Mouse (Mus musculus) limb, embryonic 14.5 days (tissue): ENCODE data around the gene Zswim4. TPM values are rescaled to one million over a fixed set of nuclear protein-coding genes. Genes with fewer than 3 reads are reported as not detected.

Experiments
- ATAC-seq: fragments of 200-750 bp; cut with Nextera tagmentation; 2 replicates; pipeline ENCODE4 v1.8.0; 2017; ENCODE audit warnings: low read depth, moderate number of reproducible peaks, moderate TSS enrichment; ENCODE audit not compliant: low FRiP score
- DNase-seq: peaks from one replicate; pipeline ENCODE4 v3.0.0-alpha.2; 2015; ENCODE audit warnings: low spot score
- H3K27ac ChIP-seq: fragments of 300-500 bp; sonication (generic); replicated peaks from 2 replicates; pipeline ENCODE4 v1.5.1; 2014; ENCODE audit warnings: low read depth, mild to moderate bottlenecking, low read length, moderate library complexity, mixed read lengths
- H3K27me3 ChIP-seq: fragments of 300-500 bp; sonication (generic); 2 replicates; pipeline ENCODE4 v1.6.1; 2014; ENCODE audit warnings: low read length, mixed read lengths; ENCODE audit not compliant: control insufficient read depth, insufficient read depth
- H3K36me3 ChIP-seq: fragments of 300-500 bp; sonication (generic); 2 replicates; pipeline ENCODE4 v1.6.1; 2014; ENCODE audit warnings: mild to moderate bottlenecking, low read length, moderate library complexity, mixed read lengths; ENCODE audit not compliant: control insufficient read depth, insufficient read depth
- H3K4me1 ChIP-seq: fragments of 300-500 bp; sonication (generic); 2 replicates; pipeline ENCODE4 v1.6.1; 2014; ENCODE audit warnings: antibody characterized with exemption, low read length, mixed read lengths; ENCODE audit not compliant: control insufficient read depth, insufficient read depth
- H3K4me2 ChIP-seq: fragments of 300-500 bp; sonication (generic); replicated peaks from 2 replicates; pipeline ENCODE4 v1.6.1; 2014; ENCODE audit warnings: low read depth, mild to moderate bottlenecking, low read length, moderate library complexity; ENCODE audit not compliant: severe bottlenecking
- H3K4me3 ChIP-seq: fragments of 300-500 bp; sonication (generic); replicated peaks from 2 replicates; pipeline ENCODE4 v1.5.1; 2014; ENCODE audit warnings: low read length
- H3K9ac ChIP-seq: fragments of 300-500 bp; sonication (generic); 2 replicates; pipeline ENCODE4 v1.6.1; 2014; ENCODE audit warnings: mild to moderate bottlenecking, low read depth, low read length, moderate library complexity; ENCODE audit not compliant: severe bottlenecking
- H3K9me3 ChIP-seq: fragments of 300-500 bp; sonication (generic); 2 replicates; pipeline ENCODE4 v1.6.1; 2016; ENCODE audit warnings: low read length; ENCODE audit not compliant: control insufficient read depth
- POLR2A ChIP-seq: fragments of 200-500 bp; IDR thresholded peaks from 2 replicates; pipeline ENCODE4 v1.8.0; 2012; ENCODE audit warnings: inconsistent platforms, mild to moderate bottlenecking, moderate library complexity, borderline replicate concordance; ENCODE audit not compliant: insufficient read depth, insufficient read length; ENCODE audit errors: extremely low read depth
- WGBS: fragments of 180-500 bp; shearing (Covaris S2); extraction: QIAGEN DNeasy Blood & Tissue Kit; methylation state at CpG from one replicate; pipeline ENCODE4 v1.1.7; 2014; 5-methylcytosine and 5-hydroxymethylcytosine counted together
- polyA plus RNA-seq, 2 experiments: library from polyadenylated mRNA; depleted of rRNA in 1 of 2; stranded (reverse) in 1 of 2; unstranded in 1 of 2; fragments of >200 nt; fragmentation: Nextera tagmentation in 1 of 2; extraction: Ambion mirVana in 1 of 2; gene quantifications; 2 replicates each; pipeline versions ENCODE4 v1.2.1 to v1.2.3; 2012 to 2014

Gene Zswim4
- polyA plus RNA-seq, 2 experiments: 13.9 to 23.8 TPM

DNA sequence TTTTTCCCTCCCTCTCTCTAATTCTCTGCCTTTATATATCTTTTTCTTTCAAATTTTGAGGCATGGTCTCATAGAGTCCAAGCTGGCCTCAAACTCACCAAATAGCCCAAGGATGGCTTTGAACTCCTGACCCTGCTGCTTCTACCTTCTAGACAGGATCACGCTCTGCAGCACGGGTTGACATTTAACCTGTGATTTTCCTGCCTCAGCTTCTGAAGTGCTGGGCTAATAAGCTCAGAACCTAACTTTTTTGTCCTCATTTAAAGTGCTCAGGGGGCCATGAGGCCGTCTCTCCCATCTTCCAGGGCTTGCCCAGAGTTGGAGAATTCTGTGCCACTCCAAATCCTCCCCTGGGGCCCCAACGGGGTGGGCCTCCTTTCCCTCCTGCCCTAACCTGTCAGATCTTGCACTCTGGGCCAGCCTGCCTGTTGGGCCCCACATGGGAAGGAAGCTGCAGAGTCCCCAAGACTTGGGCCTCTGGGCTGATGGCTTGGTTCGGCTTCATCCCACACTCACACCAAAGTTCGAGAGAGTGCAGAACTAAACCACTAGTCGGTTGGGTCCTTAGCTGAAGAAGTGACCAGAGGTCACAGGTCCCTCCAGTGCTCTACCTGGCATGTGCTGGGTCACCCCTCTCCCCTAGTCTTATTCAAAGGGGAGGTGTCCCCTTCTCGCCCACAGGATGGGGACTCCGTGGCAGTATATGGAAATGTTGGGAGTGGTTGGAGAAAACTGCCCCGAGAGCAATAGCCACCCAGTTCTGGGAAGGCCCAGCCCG, 37.3 kb downstream of the Zswim4 start:
- Histone ChIP-seq H3K9ac (no peak overlapping the region; the same call in 1 of the 2 replicates), H3K4me1 (peaks cover 48% of the 10 kb centered on the region), H3K27me3 (no peaks in the 10 kb centered on the region), H3K4me3 (peak overlapping the region; percentile 77; the same call in 1 of the 2 replicates), H3K9me3 (no peaks in the 10 kb centered on the region), H3K4me2 (no peak overlapping the region; the same call in none of the 2 replicates), H3K36me3 (peaks cover 1% of the 10 kb centered on the region; the same call in 1 of the 2 replicates), H3K27ac (peak overlapping the region; percentile 99)
- DNase-seq (no peak), ATAC-seq (no peak)
- no peak for TF ChIP-seq POLR2A
- 33% methylated on average over 11 of the region's 11 CpGs for WGBS

DNA sequence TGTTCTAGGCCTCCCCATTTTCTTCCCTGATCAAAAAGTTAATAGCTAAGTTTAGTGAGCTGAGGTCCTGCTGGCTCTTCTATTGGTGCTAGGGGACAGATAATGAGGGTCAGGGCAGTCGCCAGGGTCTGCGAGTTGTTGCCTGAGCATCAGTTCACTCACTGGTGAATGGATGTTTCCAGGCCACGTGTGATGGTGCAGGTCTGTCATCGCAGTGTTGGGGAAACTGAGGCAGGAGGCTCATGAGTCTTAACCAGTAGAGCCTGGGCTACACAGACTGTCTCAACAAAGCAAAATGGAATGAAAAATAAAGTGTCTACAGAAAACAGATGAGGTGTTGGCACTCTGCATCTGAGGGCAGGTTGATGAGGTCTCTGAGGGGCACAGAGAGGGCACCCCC, 38.0 kb downstream of the Zswim4 start:
- Histone ChIP-seq H3K4me3 (peak overlapping the region; percentile 58; the same call in 1 of the 2 replicates), H3K36me3 (no peaks in the 10 kb centered on the region), H3K4me1 (peaks cover 45% of the 10 kb centered on the region), H3K4me2 (peak overlapping the region; percentile 75), H3K9me3 (no peaks in the 10 kb centered on the region), H3K9ac (peak overlapping the region; percentile 41; the same call in 1 of the 2 replicates), H3K27me3 (no peaks in the 10 kb centered on the region), H3K27ac (peak overlapping the region; percentile 99)
- DNase-seq (no peak), ATAC-seq (no peak)
- WGBS: 23% methylated on average over 4 of the region's 4 CpGs
- TF ChIP-seq POLR2A: no peak

DNA sequence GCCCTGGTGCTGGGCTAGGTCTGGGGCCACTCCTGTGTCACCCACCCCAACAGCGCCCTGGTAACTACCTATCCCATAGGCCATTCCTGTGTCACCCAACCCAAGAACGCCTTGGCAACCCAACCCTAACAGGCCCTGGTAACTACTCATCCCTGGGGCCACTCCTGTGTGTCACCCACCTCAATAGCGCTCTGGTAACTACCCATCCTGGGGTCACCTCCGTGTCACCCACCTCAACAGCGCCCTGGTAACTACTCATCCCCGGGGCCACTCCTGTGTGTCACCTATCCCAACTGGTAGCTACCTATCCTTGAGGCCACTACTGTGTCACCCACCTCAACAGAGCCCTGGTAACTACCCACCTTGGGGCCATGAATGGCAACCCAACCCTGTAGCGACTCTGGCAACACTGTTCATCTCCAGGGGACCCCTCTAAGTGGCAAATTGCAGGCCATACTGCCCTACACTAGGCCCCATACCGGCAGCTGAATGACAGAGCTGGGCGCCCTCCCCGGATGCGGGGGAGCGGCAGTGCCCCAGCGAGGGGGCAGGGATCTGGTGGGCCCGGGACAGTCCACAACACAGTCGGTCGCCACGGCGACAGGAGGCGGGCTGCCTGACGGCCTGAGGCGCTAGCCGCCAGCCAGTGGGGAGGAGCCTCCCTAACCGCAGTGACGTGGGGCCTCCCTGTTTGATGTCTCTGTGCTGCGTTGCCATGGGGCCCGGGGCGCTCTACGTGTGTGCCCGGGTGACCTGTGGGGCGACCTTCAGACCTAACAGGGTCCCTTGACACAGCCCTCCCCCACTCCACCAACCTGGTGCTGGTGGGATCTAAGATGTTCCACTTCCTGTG, 38.7 kb downstream of the Zswim4 start:
- H3K4me1 ChIP-seq: peaks cover 46% of the 10 kb centered on the region
- DNase-seq: peak; percentile 94
- no peaks in the 10 kb centered on the region for H3K9me3 ChIP-seq
- no peaks in the 10 kb centered on the region for H3K36me3 ChIP-seq
- WGBS: 2% methylated on average over 30 of the region's 30 CpGs
- TF ChIP-seq POLR2A: no peak
- H3K4me2 ChIP-seq: peak overlapping the region; percentile 75
- peak overlapping the region; percentile 99 for H3K27ac ChIP-seq
- peak; percentile 78 for ATAC-seq
- H3K9ac ChIP-seq: peak overlapping the region; percentile 74
- peak overlapping the region; percentile 58 for H3K4me3 ChIP-seq
- no peaks in the 10 kb centered on the region for H3K27me3 ChIP-seq

DNA sequence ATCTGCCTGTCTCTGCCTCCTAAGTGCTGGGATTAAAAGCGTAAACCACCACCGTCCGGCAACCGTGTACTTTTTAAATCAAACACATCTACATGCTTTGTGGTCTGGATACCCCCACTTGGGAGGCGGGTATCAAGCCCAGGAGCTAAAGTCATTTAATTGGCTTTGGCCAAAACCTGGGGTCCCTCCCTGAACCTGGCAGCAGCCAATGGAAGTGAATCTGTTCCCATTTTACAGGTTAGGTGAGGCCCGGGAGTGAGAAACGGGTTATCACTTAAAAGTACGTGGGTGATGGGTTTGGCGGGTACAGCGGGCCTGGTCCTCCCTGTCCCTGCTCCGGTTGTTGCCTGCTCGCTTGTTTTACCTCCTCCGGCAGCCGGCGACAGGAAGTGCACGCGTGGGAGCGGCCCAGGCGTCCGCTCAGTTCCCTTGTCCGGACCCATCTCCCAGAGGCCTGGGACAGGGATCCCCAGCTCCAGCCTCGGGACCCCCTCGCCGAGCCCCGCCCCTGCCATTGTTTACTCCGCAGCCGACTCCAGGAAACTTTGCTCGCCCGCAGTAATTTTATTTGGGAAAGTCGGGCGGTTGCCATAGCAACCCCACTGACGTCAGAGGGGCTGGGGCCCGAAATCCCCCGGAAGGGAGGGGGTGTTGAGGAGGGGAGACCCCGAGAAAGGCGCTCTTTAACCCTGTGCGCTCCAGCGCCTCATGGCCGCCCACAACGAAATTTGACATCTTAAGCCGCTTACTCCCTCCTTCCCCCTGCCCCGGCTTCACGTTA, 39.5 kb downstream of the Zswim4 start:
- Histone ChIP-seq H3K4me3 (peak overlapping the region; percentile 58), H3K27ac (peak overlapping the region; percentile 99), H3K9me3 (no peaks in the 10 kb centered on the region), H3K4me2 (peak overlapping the region; percentile 75), H3K27me3 (no peaks in the 10 kb centered on the region), H3K9ac (peak overlapping the region; percentile 74), H3K4me1 (peaks cover 49% of the 10 kb centered on the region), H3K36me3 (no peaks in the 10 kb centered on the region)
- whole genome bisulfite sequencing: 1% methylated on average over 43 of the region's 43 CpGs
- peak; percentile 66; the same call in 1 of the 2 replicates for TF ChIP-seq POLR2A
- ATAC-seq (peak; percentile 69), DNase-seq (peak; percentile 95)
